Mouse (Mus musculus) testis, adult 2 months (tissue): ENCODE measurements around the gene Iqcc.

ENCODE experiments used
- CTCF ChIP-seq: fragments of 200-500 bp; IDR thresholded peaks from 2 replicates; pipeline ENCODE4 v1.5.1; 2012; ENCODE audit warnings: low read depth, mild to moderate bottlenecking, inconsistent platforms, low read length, moderate library complexity; ENCODE audit not compliant: control insufficient read depth, insufficient read depth, insufficient replicate concordance
- POLR2A ChIP-seq: fragments of 200-500 bp; IDR thresholded peaks from 2 replicates; pipeline ENCODE4 v1.6.1; 2012; ENCODE audit warnings: low read depth, mild to moderate bottlenecking, inconsistent platforms, low read length, moderate library complexity; ENCODE audit not compliant: control insufficient read depth

DNA sequence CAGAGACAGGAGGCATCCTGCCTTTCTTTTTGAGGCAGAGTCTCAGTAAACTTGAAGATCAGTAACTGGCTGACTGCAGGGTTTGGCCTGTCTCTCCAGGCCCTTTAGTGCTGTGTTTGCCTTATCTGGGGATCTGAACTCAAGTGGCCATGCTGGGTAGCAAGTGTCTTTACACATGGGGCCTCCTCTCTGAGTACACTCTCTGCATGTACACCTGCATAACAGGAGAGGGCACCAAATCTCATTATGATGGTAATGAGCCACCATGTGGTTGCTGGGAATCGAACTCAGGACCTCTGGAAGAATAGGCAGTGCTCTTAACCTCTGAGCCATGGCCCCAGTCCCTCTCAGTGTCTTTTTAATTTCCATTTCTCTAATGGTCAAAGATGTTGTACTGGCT is 36.6 kb downstream of the Iqcc start:
- TF ChIP-seq CTCF = no peak
- TF ChIP-seq POLR2A = no peak
